Mouse (Mus musculus) midbrain, embryonic 15.5 days (tissue): ENCODE data around the gene Mcur1. TPM values are rescaled to one million over a fixed set of nuclear protein-coding genes. Genes with fewer than 3 reads are reported as not detected.

Source experiments
- ATAC-seq: fragments of 200-750 bp; cut with Nextera tagmentation; replicated peaks from 2 replicates; pipeline ENCODE4 v1.8.0; 2017; ENCODE audit warnings: moderate TSS enrichment
- H3K27ac ChIP-seq: fragments of 300-500 bp; sonication (generic); 2 replicates; pipeline ENCODE4 v1.5.1; 2015; ENCODE audit warnings: mild to moderate bottlenecking, inconsistent platforms
- H3K27me3 ChIP-seq: fragments of 300-500 bp; sonication (generic); replicated peaks from 2 replicates; pipeline ENCODE4 v1.6.1; 2015; ENCODE audit warnings: inconsistent platforms
- H3K36me3 ChIP-seq: fragments of 300-500 bp; sonication (generic); replicated peaks from 2 replicates; pipeline ENCODE4 v1.6.1; 2015; ENCODE audit warnings: inconsistent platforms
- H3K4me1 ChIP-seq: fragments of 300-500 bp; sonication (generic); 2 replicates; pipeline ENCODE4 v1.6.1; 2015; ENCODE audit warnings: inconsistent platforms
- H3K4me2 ChIP-seq: fragments of 300-500 bp; sonication (generic); 2 replicates; pipeline ENCODE4 v1.6.1; 2015; ENCODE audit warnings: inconsistent platforms, mild to moderate bottlenecking, moderate library complexity
- H3K4me3 ChIP-seq: fragments of 300-500 bp; sonication (generic); 2 replicates; pipeline ENCODE4 v1.5.1; 2015; ENCODE audit warnings: mild to moderate bottlenecking, inconsistent platforms
- H3K9ac ChIP-seq: fragments of 300-500 bp; sonication (generic); 2 replicates; pipeline ENCODE4 v1.6.1; 2015; ENCODE audit warnings: mild to moderate bottlenecking, inconsistent platforms
- H3K9me3 ChIP-seq: fragments of 300-500 bp; sonication (generic); 2 replicates; pipeline ENCODE4 v1.6.1; 2016; ENCODE audit warnings: inconsistent platforms
- WGBS: fragments of 180-500 bp; shearing (Covaris S2); methylation state at CpG from one replicate; pipeline ENCODE4 v1.1.7; 2015; ENCODE audit warnings: mixed read lengths; 5-methylcytosine and 5-hydroxymethylcytosine counted together
- polyA plus RNA-seq: library from polyadenylated mRNA; unstranded; fragments of >200 nt; fragmentation: Nextera tagmentation; extraction: Ambion mirVana; gene quantifications from 2 replicates; pipeline ENCODE4 v1.2.1, GENCODE M21; 2015

The Mcur1 gene
- polyA plus RNA-seq, 1 experiment from 2014 or later = 6.4 TPM

GRCm38 (mm10) chr13:43517371-43517770, 42.6 kb downstream of the Mcur1 start:
- Histone ChIP-seq H3K4me2 (no peak overlapping the region), H3K27me3 (no peaks in the 10 kb centered on the region), H3K36me3 (no peaks in the 10 kb centered on the region), H3K4me1 (no peaks in the 10 kb centered on the region), H3K9me3 (no peaks in the 10 kb centered on the region), H3K9ac (no peak overlapping the region), H3K4me3 (no peak overlapping the region), H3K27ac (no peak overlapping the region)
- WGBS = 71% methylated on average over 8 of the region's 8 CpGs
- ATAC-seq = no peak

- no peak for ATAC-seq
- no peak overlapping the region for H3K4me2 ChIP-seq
Observed at GRCm38 (mm10) chr13:43516931-43517330, 43.1 kb downstream of the Mcur1 start.

GRCm38 (mm10) chr13:43516119-43516518, 43.9 kb downstream of the Mcur1 start:
- 91% methylated on average over 5 of the region's 5 CpGs for WGBS
- Histone ChIP-seq H3K4me2 (no peak overlapping the region), H3K9ac (no peak overlapping the region), H3K4me1 (no peaks in the 10 kb centered on the region), H3K4me3 (no peak overlapping the region), H3K9me3 (no peaks in the 10 kb centered on the region), H3K36me3 (no peaks in the 10 kb centered on the region), H3K27me3 (no peaks in the 10 kb centered on the region), H3K27ac (no peak overlapping the region)
- no peak for ATAC-seq

More at GRCm38 (mm10) chr13:43516931-43517330, 43.1 kb downstream of the Mcur1 start:
- Histone ChIP-seq H3K36me3 (no peaks in the 10 kb centered on the region), H3K27me3 (no peaks in the 10 kb centered on the region), H3K27ac (no peak overlapping the region), H3K9me3 (no peaks in the 10 kb centered on the region), H3K4me1 (no peaks in the 10 kb centered on the region), H3K4me3 (no peak overlapping the region), H3K9ac (no peak overlapping the region)
- WGBS = 43% methylated on average over 6 of the region's 6 CpGs

GRCm38 (mm10) chr13:43514950-43515358, 45.0 kb downstream of the Mcur1 start:
- no peak overlapping the region for H3K4me3 ChIP-seq
- no peaks in the 10 kb centered on the region for H3K27me3 ChIP-seq
- no peaks in the 10 kb centered on the region for H3K36me3 ChIP-seq
- no peaks in the 10 kb centered on the region for H3K9me3 ChIP-seq
- H3K27ac ChIP-seq = no peak overlapping the region
- ATAC-seq = no peak
- no peak overlapping the region for H3K4me2 ChIP-seq
- no peak overlapping the region for H3K9ac ChIP-seq
- 81% methylated on average over 8 of the region's 8 CpGs for WGBS
- H3K4me1 ChIP-seq = no peaks in the 10 kb centered on the region

- H3K9ac ChIP-seq = no peak overlapping the region
- no peaks in the 10 kb centered on the region for H3K9me3 ChIP-seq
- 90% methylated on average over 3 of the region's 3 CpGs for WGBS
- H3K4me3 ChIP-seq = no peak overlapping the region
- no peaks in the 10 kb centered on the region for H3K4me1 ChIP-seq
- H3K36me3 ChIP-seq = no peaks in the 10 kb centered on the region
- H3K27ac ChIP-seq = no peak overlapping the region
- ATAC-seq = no peak
- no peaks in the 10 kb centered on the region for H3K27me3 ChIP-seq
- H3K4me2 ChIP-seq = no peak overlapping the region
Observed at GRCm38 (mm10) chr13:43512736-43513135, 47.3 kb downstream of the Mcur1 start.

GRCm38 (mm10) chr13:43505798-43506197, 54.2 kb downstream of the Mcur1 start:
- Histone ChIP-seq H3K4me1 (peaks cover 15% of the 10 kb centered on the region), H3K9me3 (no peaks in the 10 kb centered on the region), H3K4me3 (no peak overlapping the region), H3K9ac (no peak overlapping the region), H3K36me3 (no peaks in the 10 kb centered on the region), H3K4me2 (no peak overlapping the region), H3K27ac (no peak overlapping the region), H3K27me3 (no peaks in the 10 kb centered on the region)
- ATAC-seq = no peak
- WGBS = 97% methylated on average over 3 of the region's 3 CpGs

GRCm38 (mm10) chr13:43503395-43503850, 56.6 kb downstream of the Mcur1 start:
- peak; percentile 67 for ATAC-seq
- H3K4me1 ChIP-seq = peaks cover 15% of the 10 kb centered on the region
- no peaks in the 10 kb centered on the region for H3K27me3 ChIP-seq
- H3K4me3 ChIP-seq = peak overlapping the region; percentile 8
- 0% methylated on average over 19 of the region's 19 CpGs for WGBS
- H3K4me2 ChIP-seq = peak overlapping the region; percentile 41
- H3K9me3 ChIP-seq = no peaks in the 10 kb centered on the region
- H3K36me3 ChIP-seq = no peaks in the 10 kb centered on the region
- peak overlapping the region; percentile 60 for H3K27ac ChIP-seq
- H3K9ac ChIP-seq = peak overlapping the region; percentile 7; the same call in 1 of the 2 replicates

- H3K9ac ChIP-seq = no peak overlapping the region
- no peak overlapping the region for H3K4me2 ChIP-seq
- WGBS = 57% methylated on average over 5 of the region's 5 CpGs
- H3K9me3 ChIP-seq = no peaks in the 10 kb centered on the region
- ATAC-seq = no peak
- H3K27ac ChIP-seq = no peak overlapping the region
- H3K4me1 ChIP-seq = peaks cover 15% of the 10 kb centered on the region
- no peak overlapping the region for H3K4me3 ChIP-seq
- no peaks in the 10 kb centered on the region for H3K27me3 ChIP-seq
- H3K36me3 ChIP-seq = no peaks in the 10 kb centered on the region
Observed at GRCm38 (mm10) chr13:43501601-43502000, 58.4 kb downstream of the Mcur1 start.

GRCm38 (mm10) chr13:43500483-43500850, 59.5 kb downstream of the Mcur1 start:
- Histone ChIP-seq H3K4me3 (no peak overlapping the region), H3K27ac (no peak overlapping the region), H3K4me2 (no peak overlapping the region), H3K9ac (no peak overlapping the region), H3K9me3 (no peaks in the 10 kb centered on the region), H3K4me1 (peaks cover 15% of the 10 kb centered on the region), H3K27me3 (no peaks in the 10 kb centered on the region), H3K36me3 (no peaks in the 10 kb centered on the region)
- no peak for ATAC-seq
- 95% methylated on average over 4 of the region's 4 CpGs for WGBS

GRCm38 (mm10) chr13:43499731-43500482, 60.1 kb downstream of the Mcur1 start:
- no peak overlapping the region for H3K4me3 ChIP-seq
- H3K9ac ChIP-seq = no peak overlapping the region
- H3K27ac ChIP-seq = no peak overlapping the region
- no peak for ATAC-seq
- no peak overlapping the region for H3K4me2 ChIP-seq
- WGBS = 76% methylated on average over 7 of the region's 7 CpGs
- peaks cover 15% of the 10 kb centered on the region for H3K4me1 ChIP-seq
- H3K9me3 ChIP-seq = no peaks in the 10 kb centered on the region
- no peaks in the 10 kb centered on the region for H3K36me3 ChIP-seq
- H3K27me3 ChIP-seq = no peaks in the 10 kb centered on the region

GRCm38 (mm10) chr13:43498849-43499248, 61.1 kb downstream of the Mcur1 start:
- Histone ChIP-seq H3K27me3 (no peaks in the 10 kb centered on the region), H3K9me3 (no peaks in the 10 kb centered on the region), H3K4me3 (no peak overlapping the region), H3K9ac (no peak overlapping the region), H3K4me2 (no peak overlapping the region), H3K27ac (no peak overlapping the region), H3K4me1 (peaks cover 10% of the 10 kb centered on the region), H3K36me3 (no peaks in the 10 kb centered on the region)
- WGBS = 74% methylated on average over 14 of the region's 14 CpGs
- no peak for ATAC-seq

GRCm38 (mm10) chr13:43497769-43498168, 62.2 kb downstream of the Mcur1 start:
- Histone ChIP-seq H3K27me3 (no peaks in the 10 kb centered on the region), H3K9ac (no peak overlapping the region), H3K4me3 (no peak overlapping the region), H3K4me2 (no peak overlapping the region), H3K36me3 (no peaks in the 10 kb centered on the region), H3K4me1 (peaks cover 4% of the 10 kb centered on the region; the same call in 1 of the 2 replicates), H3K27ac (no peak overlapping the region), H3K9me3 (no peaks in the 10 kb centered on the region)
- over 99% methylated on average over 3 of the region's 3 CpGs for WGBS
- no peak for ATAC-seq

GRCm38 (mm10) chr13:43496660-43497059, 63.3 kb downstream of the Mcur1 start:
- Histone ChIP-seq H3K4me3 (no peak overlapping the region), H3K4me1 (peaks cover 8% of the 10 kb centered on the region), H3K27me3 (no peaks in the 10 kb centered on the region), H3K9me3 (no peaks in the 10 kb centered on the region), H3K36me3 (no peaks in the 10 kb centered on the region), H3K27ac (no peak overlapping the region), H3K9ac (no peak overlapping the region), H3K4me2 (no peak overlapping the region)
- 5% methylated on average over 2 of the region's 2 CpGs for WGBS
- ATAC-seq = no peak
